Mouse (Mus musculus): Measurements from ENCODE around the gene Olfr147.
"Not testable (repeated sequence)": the region's sequence is repeated elsewhere in the genome, so short reads cannot be mapped to it uniquely, and the experiment has no call there.

Gene Olfr147

DNA sequence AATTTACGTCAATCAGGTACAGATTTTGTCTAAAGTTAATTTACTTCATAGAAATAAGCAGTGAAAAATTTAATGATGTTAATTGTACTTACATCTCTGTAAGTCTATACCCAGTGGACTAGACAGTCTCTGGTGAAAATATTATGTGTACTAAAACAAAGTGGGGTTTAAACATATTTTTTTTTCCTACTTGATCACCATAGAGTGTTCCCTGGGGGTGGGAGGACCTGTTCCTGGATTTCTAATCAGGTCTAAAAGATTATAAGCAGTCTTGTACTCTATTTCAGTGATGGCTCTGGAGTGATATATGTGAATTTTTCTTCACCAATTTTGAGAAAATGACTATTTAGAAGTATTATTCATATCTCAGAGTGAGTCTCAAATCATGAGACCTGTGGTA lies at the start of gene Olfr147:
TSS of gene Olfr147 (plus strand) at position 301 of the 400 bp plus-strand sequence.
- DNase-seq = no peak

DNA sequence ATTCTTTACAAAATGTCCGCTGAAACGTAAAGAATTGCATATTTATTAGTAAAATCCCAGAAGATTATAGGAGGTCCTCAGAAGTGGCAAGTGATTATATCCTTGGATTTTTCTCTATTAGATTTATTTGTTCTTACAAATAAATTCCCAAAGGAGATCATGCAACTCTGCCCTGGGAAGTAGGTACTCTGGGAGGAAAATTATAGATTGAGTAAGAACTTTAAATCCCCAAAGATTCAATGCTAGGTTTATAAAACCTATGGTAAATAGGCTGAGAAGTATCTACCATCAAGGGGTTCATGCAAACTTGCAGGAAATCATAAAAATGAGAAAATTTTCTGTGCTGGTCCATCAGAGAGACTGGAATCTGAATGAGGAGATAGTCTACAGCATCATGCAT lies 34.9 kb upstream of the Olfr147 start, which contains the start of gene Olfr250:
TSS of gene Olfr250 (plus strand) at position 301 of the 400 bp plus-strand sequence.
- DNase-seq = no peak

DNA sequence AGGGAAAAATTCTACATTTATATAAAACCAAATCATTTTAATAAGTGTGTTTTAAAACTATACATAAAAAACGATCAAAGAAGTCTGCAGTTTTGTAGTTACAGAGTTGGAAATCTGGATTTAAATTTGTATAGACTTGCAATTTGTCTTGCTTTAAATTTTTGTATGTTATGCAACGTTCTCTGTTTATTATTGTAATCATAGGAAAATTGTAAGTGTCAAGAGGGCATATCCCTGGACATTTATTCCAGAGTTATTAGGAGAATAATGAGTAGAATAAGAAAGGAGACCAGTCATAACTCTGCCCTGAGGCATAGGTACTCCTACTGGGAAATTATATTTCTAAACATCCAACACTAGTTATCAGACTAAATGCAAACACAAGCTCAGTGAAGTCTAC lies 24.7 kb upstream of the Olfr147 start, which contains the start of gene Olfr251:
TSS of gene Olfr251 (plus strand) at position 301 of the 400 bp plus-strand sequence.
- no peak for DNase-seq

DNA sequence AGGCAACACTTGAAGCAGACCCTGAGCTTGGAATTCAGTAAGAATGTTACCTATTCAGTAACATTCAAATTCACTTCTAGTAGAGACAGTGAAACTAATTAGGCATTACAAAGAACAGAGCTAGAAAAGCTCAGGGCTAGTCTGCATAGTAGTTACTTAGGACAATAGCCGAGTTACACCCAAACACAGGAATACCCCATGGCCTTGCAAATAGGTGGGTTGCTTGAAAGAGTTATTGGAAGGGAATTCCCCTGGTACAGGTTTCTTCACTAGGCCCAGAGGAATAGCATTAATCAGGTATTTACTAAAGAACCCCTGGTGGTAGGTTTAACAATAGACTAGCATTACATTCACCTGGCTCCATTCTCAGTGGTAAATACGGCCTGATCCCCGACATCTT lies 6.0 kb downstream of the Olfr147 start:
- DNase-seq = not testable (repeated sequence)

DNA sequence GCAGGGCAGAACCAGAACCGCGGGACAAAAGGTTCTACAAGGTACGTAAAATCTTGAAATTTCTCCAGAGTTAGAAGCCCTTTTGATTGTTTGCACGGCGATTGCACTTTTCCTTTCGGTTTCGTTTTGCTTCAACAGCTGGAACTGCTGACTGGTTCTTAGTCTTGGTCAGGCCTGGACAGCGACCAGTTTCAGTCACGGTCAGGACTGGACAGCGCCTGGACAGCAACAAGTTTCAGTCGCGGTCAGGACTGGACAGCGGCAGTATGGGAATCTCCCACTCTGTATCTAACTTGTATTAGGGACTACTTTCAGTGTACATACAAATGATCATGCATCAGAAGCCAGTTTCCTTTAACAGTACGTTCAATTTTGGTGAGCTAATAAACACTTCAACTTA lies 12.0 kb downstream of the Olfr147 start:
- DNase-seq = not testable (repeated sequence)

DNA sequence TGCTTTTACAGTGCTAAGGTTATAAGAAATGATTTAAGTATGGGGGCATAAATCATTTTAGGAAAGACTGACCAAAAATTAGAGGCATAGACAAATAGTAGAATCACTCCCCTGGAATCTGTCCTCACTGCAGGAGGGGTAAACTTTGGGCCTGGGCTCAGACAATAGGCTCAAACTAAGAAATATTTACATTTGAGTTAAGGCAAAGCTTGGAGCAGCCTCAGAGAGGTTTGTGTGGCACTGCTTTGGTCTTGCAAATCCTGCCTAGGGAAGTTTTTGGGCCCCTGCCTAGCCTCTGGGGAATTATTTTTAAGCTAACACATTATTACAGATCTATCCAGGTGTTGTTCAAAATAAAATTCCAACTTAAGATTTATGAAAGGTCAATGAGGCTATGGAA lies 22.3 kb downstream of the Olfr147 start:
- no peak for DNase-seq

DNA sequence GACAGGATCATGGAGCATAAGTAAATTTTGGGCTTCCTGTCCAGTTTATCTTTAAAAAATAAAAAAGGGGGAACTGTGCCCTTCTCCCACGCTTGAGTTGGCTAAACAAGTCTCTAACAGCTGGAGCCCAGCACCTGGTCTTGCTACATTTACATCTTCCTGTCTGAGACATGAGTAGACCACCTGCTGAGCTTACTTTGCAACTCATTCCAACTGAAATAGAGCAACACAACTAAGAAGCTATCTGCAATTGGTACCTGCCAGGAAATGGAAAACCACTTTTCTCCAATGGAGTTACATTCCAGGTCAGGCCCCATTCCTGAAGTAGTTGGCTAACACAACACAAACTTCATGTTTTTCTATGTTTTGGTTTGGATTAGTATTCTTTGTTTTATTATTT lies 25.5 kb downstream of the Olfr147 start:
- DNase-seq = no peak

DNA sequence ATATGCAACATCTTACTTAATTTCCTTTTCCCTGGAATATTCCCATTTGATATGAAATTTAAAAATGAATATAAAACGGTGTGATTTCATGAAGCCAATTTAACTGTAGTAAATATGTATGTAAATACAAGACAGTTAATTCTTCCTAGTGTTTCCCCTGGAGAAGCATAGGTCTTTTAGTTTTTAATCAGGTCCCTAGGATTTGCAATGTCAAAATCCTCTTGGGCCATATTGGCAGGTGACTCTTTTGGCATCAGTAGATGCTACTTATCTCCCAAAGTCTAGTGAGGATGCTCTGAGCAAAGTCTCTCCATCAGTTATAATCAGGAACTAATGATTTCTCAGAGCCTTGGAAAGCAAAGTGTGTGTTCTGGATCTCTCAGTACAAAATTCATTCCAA lies 27.7 kb downstream of the Olfr147 start, which contains the start of gene Olfr901:
TSS of gene Olfr901 (plus strand) at position 301 of the 400 bp plus-strand sequence.
- no peak for DNase-seq

DNA sequence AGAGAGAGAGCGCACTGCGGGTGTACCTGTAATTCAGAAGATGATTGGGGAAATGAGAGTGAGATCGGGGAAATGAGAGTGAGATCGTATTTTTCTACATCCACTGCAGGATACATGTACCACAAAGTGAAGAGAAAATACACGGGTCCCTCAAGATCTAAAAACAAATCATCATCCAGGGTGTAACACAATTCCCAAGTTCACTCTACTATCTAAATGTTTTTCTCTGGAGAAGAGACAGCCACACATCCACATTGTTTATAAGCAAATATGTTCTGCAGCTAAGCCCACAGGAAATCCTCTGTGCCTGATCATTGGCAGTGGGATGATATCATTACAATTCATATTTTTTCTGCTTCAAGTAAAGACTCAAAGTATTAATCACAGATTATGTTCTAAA lies 45.9 kb downstream of the Olfr147 start, which contains the start of gene Olfr902:
TSS of gene Olfr902 (plus strand) at position 301 of the 400 bp plus-strand sequence.
- no peak for DNase-seq

All from cerebellum, postnatal 25 days (tissue).